Mouse (Mus musculus): ENCODE data around the gene Nr2f1. TPM values are rescaled to one million over a fixed set of nuclear protein-coding genes. Genes with fewer than 3 reads are reported as not detected.

Gene Nr2f1
- polyA plus RNA-seq, 1 experiment from 2014 or later, result 61.2 TPM

DNA sequence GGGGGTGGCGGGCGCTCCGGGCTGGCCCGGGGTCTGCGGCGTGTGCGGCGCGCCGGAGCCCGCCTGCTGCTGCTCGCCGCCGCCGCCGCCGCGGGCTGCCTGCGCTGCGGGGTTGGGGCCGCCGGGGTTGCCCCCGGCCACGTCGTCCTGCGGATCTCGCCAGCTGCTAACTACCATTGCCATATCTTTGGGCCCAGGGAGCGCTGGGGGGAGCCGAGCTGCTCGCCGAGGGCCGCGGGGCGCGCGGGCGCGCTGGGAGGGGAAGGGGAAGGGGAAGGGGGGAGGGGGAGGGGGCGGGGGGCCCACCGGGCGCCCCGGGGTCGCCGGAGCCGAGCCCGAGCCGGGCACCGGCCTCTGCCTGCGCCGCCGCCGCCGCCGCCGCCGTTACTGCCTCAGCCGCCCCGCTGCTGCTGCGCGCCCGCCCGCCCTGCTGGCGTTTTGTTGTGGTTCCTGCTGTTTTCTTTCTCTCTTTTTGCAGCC, 1.1 kb downstream of the Nr2f1 start:
- Histone ChIP-seq H3K27ac (peak overlapping the region; percentile 99), H3K9ac (peak overlapping the region; percentile 98), H3K4me2 (peak overlapping the region; percentile 86), H3K4me3 (peak overlapping the region; percentile 94), H3K36me3 (replicated peaks) (no peaks in the 10 kb centered on the region), H3K27me3 (replicated peaks) (no peaks in the 10 kb centered on the region), H3K9me3 (no peaks in the 10 kb centered on the region), H3K4me1 (0 out of 2 replicates have a peak, but pooled peaks cover 9% of the 10 kb centered on the region)
- under 1% methylated on average over 37 of the region's 63 CpGs for WGBS
- ATAC-seq (replicated peaks), result no peak

DNA sequence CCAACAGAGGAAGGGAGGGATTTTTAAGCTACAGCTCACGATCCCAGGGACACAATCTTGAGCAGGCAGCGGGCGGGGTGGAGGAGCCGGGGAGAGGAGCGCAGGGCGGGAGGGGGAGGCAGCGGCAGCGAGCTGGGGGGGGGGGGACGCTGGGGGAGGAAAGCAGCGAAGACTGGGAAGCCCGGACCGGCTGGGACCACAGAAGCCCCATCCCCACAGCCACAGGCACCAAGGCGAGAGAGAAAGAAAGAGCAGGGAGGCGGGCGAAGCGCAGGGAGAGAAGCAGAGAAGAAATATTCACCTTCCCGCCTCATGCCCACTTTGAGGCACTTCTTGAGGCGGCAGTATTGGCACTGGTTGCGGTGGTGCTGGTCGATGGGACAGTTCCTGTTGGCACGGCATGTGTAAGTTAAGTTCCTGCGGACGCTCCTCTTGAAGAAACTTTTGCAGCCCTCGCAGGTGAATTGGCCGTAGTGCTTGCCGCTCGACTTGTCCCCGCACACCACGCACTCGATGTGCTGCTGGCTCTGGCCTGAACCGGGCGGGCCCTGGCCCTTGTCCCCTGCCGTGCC, 1.7 kb downstream of the Nr2f1 start:
- under 1% methylated on average over 31 of the region's 33 CpGs for WGBS
- no peaks in the 10 kb centered on the region for H3K9me3 ChIP-seq
- ATAC-seq (replicated peaks), result no peak

DNA sequence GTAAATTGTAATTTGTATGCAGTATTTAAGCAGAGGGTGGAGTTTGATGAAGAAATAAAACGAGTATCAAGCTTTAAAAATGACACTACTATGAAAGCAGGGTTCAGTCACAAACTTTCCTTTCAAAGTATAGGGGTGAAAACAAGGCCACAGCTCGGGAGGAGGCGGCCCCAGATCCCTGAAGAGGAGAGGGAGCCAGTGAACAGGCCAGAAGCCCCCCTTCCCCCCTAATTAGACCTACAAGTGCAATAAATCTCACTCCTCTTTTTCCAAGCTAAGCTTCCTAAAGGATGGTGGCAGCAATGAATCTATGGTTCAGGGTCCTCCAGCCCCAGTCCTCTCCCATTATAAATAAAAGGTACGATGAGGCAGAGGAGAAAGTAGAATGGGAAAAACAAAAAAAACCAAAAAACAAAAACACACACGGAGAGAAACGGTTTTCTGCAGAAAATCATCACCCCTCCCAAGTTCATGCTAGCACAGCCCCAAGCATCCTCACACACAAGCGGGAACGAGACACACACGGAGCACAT, 2.2 kb downstream of the Nr2f1 start:
- peaks cover 13% of the 10 kb centered on the region; the same call in 1 of the 2 replicates for H3K4me1 ChIP-seq
- no peak for ATAC-seq (replicated peaks)
- peak overlapping the region; percentile 98 for H3K9ac ChIP-seq
- no peaks in the 10 kb centered on the region for H3K36me3 ChIP-seq (replicated peaks)
- H3K27ac ChIP-seq, result peak overlapping the region; percentile 99
- no peaks in the 10 kb centered on the region for H3K9me3 ChIP-seq
- H3K4me3 ChIP-seq, result peak overlapping the region; percentile 94
- 2% methylated on average over 9 of the region's 9 CpGs for whole genome bisulfite sequencing
- peak overlapping the region; percentile 86 for H3K4me2 ChIP-seq
- no peaks in the 10 kb centered on the region for H3K27me3 ChIP-seq (replicated peaks)

More for the DNA sequence above, 1.7 kb downstream of the Nr2f1 start:
- H3K27ac ChIP-seq, result peak overlapping the region; percentile 99
- peaks cover 13% of the 10 kb centered on the region; the same call in 1 of the 2 replicates for H3K4me1 ChIP-seq
- no peaks in the 10 kb centered on the region for H3K27me3 ChIP-seq (replicated peaks)
- H3K9ac ChIP-seq, result peak overlapping the region; percentile 98
- peak overlapping the region; percentile 86 for H3K4me2 ChIP-seq
- H3K4me3 ChIP-seq, result peak overlapping the region; percentile 94
- no peaks in the 10 kb centered on the region for H3K36me3 ChIP-seq (replicated peaks)

DNA sequence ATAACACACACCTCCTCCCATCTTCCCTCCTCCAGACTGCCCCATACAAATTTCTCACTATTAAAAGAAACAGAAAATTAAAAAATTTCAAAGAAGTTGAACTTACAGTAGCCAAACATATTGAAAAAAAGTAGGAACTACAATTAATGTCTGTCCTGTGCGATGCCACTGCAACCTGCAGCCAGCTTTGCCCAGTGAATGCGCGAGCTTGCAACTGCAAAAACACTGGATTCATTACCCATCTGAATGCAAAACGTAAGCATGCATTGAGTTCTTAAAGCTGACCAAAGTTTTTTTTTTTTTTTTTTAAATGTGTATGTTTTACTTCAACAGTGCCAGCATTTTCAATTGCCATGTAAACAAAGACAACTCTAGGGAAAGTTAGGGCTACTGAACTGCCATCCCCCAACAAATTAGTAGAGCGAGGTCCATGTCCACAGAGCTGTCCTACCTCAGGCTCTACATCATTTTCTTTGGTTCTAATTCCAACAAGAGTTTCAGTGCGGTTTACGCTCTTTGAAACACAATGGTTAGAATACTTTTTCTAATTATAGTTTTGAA, 3.2 kb downstream of the Nr2f1 start:
- peak overlapping the region; percentile 94 for H3K4me3 ChIP-seq
- no peaks in the 10 kb centered on the region for H3K9me3 ChIP-seq
- 15% methylated on average over 7 of the region's 7 CpGs for WGBS
- H3K9ac ChIP-seq, result peak overlapping the region; percentile 76
- peak overlapping the region; percentile 83 for H3K27ac ChIP-seq
- no peak for ATAC-seq (replicated peaks)
- H3K36me3 ChIP-seq (replicated peaks), result no peaks in the 10 kb centered on the region
- no peaks in the 10 kb centered on the region for H3K27me3 ChIP-seq (replicated peaks)
- peak overlapping the region; percentile 60 for H3K4me2 ChIP-seq
- peaks cover 19% of the 10 kb centered on the region; the same call in 1 of the 2 replicates for H3K4me1 ChIP-seq

DNA sequence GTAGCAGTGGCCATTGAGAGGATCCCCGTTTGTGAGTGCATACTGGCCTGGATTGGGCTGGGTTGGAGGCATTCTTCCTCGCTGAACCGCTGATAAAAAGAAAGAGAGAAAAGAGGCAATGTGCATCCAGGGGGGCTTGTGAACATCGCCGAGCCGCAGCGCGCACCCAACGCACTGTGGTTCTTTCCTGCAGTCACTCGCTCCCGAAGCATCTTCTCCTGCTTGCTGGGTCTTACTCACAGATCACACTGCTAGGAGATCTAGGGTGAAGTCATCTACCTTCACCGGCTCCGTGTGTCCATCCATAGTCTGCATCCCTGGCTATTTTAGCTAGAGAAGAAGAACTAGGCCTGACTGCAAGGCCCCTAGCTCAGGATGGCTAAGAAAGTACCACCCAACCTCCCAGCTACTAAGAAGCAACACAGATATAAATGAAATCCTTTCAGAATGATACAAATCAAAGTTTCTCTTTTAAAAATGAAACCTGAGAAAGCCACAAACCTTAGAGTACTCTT, 3.9 kb downstream of the Nr2f1 start:
- Histone ChIP-seq H3K9me3 (no peaks in the 10 kb centered on the region), H3K36me3 (replicated peaks) (no peaks in the 10 kb centered on the region), H3K4me2 (peak overlapping the region; percentile 60), H3K4me1 (peaks cover 24% of the 10 kb centered on the region), H3K4me3 (peak overlapping the region; percentile 94), H3K27ac (peak overlapping the region; percentile 83), H3K27me3 (replicated peaks) (no peaks in the 10 kb centered on the region), H3K9ac (peak overlapping the region; percentile 76)
- 5% methylated on average over 13 of the region's 13 CpGs for WGBS
- ATAC-seq (replicated peaks), result no peak

DNA sequence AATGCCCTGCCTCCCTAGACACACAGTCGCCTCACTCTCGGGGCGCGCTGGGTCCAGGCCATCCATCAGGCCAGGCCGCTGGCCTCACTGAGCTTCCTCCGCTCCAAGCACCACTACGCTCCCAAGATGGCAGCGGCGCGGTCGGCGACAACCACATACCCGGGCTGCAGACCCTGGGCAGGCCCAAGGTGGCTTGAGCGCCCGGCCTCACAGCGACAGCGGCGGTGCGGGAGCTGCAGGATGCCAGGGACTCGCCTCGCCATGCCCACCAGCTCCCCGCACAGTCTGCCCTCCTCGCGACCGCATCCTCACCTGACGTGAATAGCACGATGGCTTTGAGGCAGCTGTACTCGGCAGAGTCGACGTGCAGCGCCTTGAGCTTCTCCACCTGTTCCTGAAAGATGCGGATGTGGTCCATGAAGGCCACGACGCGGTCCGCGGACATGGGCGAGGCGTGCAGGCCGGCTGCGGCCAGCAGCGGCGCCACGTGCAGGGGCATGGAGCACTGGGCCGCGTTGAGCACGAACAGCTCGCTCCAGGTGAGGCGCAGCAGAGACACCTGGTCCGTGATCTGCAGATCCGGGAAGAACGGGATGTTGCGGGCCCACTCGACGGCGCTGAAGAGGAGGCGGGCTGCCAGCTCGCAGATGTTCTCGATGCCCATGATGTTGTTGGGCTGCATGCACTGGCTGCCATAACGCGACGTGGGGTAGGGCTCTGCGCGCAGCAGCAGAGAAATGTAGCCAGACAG, 4.5 kb downstream of the Nr2f1 start:
- 2% methylated on average over 63 of the region's 64 CpGs for WGBS
- peak; percentile 12 for ATAC-seq (replicated peaks)
- Histone ChIP-seq H3K4me2 (peak overlapping the region; percentile 60), H3K36me3 (replicated peaks) (no peaks in the 10 kb centered on the region), H3K9me3 (no peaks in the 10 kb centered on the region), H3K4me3 (peak overlapping the region; percentile 94), H3K9ac (peak overlapping the region; percentile 76), H3K4me1 (peaks cover 30% of the 10 kb centered on the region), H3K27ac (peak overlapping the region; percentile 83), H3K27me3 (replicated peaks) (no peaks in the 10 kb centered on the region)

DNA sequence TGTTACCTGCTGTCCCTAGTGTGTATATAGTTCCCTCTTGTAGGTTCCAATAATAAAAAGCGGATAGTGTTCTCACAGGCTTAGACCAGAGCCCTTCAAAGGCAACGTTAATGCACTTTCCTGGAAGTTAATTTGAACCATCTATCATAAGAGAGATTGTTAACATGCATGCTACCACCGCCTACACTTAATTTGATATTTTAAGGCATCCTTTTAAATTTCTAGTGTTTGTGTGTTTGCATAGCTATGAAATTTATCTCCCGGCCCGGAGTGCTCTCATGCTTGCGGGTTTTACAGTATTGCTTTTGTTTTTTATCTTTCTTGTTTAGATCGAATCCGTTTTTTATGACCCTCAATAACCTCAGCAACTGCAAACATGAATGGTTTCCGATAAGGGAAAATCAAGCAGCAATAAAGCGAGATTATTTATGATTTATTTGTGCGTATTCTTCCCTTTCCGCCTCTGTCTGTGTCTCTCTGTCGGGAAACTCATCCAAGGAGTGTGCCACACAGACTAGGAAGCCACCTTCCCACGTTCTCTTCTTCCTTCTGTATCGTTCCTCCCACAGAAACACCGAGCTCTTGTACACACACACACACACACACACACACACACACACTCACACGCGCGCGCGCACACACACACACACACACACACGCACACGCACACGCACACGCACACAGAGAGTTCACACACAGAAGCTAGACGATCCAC, 5.3 kb downstream of the Nr2f1 start:
- no peak for ATAC-seq (replicated peaks)
- Histone ChIP-seq H3K9me3 (no peaks in the 10 kb centered on the region), H3K4me1 (peaks cover 33% of the 10 kb centered on the region), H3K27me3 (replicated peaks) (no peaks in the 10 kb centered on the region), H3K4me2 (peak overlapping the region; percentile 60), H3K9ac (peak overlapping the region; percentile 76), H3K27ac (peak overlapping the region; percentile 83), H3K36me3 (replicated peaks) (no peaks in the 10 kb centered on the region), H3K4me3 (peak overlapping the region; percentile 94)
- 13% methylated on average over 22 of the region's 26 CpGs for WGBS

DNA sequence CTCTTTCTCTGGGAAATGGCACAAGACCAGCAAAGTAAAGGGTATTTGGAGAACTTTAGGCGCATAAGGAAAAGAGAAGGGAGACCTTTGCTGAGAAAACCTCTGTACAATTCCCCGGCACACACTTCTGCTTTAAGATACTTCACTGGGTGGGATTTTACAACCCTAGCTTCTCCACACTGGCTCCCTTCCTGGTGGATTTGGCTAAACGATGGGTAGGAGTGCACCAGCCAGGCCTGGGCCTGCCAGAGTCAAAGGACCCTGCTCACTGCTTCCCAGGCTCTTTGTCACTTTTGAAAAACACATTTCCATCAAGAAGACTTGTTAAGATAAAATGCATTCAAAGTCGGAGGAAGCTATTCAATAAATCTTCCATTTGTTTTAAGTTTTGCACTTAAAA, 6.3 kb downstream of the Nr2f1 start:
- Histone ChIP-seq H3K27me3 (replicated peaks) (peaks cover 3% of the 10 kb centered on the region; the same call in 1 of the 2 replicates), H3K36me3 (replicated peaks) (no peaks in the 10 kb centered on the region), H3K9me3 (no peaks in the 10 kb centered on the region), H3K9ac (peak overlapping the region; percentile 76), H3K4me2 (peak overlapping the region; percentile 60), H3K4me1 (peaks cover 36% of the 10 kb centered on the region), H3K27ac (peak overlapping the region; percentile 83), H3K4me3 (peak overlapping the region; percentile 94)
- ATAC-seq (replicated peaks), result no peak
- 32% methylated on average over 4 of the region's 4 CpGs for WGBS

DNA sequence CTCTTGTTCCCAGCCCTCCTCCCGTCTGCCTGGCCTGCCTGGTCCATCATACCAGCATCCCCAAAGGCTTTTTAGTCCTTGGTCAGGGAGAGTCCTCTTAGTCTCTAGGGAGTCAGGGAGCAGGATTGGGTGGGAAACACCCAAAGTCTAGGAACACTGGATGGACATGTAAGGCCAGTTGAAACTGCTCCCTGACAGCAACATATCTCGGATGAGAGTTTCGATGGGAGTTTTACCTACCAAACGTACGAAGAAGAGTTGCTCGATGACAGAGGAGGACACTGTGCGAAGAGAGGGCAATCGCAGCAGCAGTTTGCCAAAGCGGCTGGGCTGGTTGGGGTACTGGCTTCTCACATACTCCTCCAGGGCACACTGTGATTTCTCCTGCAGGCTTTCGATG, 10.0 kb downstream of the Nr2f1 start:
- peak overlapping the region; percentile 41 for H3K9ac ChIP-seq
- H3K4me3 ChIP-seq, result peak overlapping the region; percentile 94
- H3K36me3 ChIP-seq (replicated peaks), result no peaks in the 10 kb centered on the region
- peak overlapping the region; percentile 60 for H3K4me2 ChIP-seq
- H3K27ac ChIP-seq, result peak overlapping the region; percentile 66
- peaks cover 25% of the 10 kb centered on the region for H3K27me3 ChIP-seq (replicated peaks)
- ATAC-seq (replicated peaks), result no peak
- H3K4me1 ChIP-seq, result peaks cover 51% of the 10 kb centered on the region
- H3K9me3 ChIP-seq, result no peaks in the 10 kb centered on the region
- WGBS, result 43% methylated on average over 10 of the region's 10 CpGs

DNA sequence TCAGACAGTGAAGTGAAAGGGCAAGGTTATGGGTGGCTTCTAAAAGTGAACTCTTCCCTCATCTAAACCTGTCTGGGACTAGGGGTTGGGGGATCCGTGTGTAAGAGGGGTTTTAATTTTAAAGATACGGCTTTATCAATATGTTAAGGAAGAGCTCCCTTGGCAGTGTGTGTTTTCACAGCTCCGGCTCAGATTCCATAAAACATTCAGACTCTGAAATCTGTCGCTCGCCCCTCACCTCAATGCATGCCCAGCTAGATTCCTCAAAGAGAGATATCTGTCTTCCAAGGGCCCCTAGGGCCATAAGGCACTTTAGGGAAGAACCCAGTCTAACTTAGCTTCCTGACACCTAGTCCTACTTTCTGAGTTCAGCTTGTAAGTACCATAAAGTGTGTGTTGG, 11.7 kb downstream of the Nr2f1 start:
- no peaks in the 10 kb centered on the region for H3K36me3 ChIP-seq (replicated peaks)
- no peak for ATAC-seq (replicated peaks)
- H3K9ac ChIP-seq, result no peak overlapping the region
- WGBS, result 50% methylated on average over 5 of the region's 5 CpGs
- peak overlapping the region; percentile 62; the same call in 1 of the 2 replicates for H3K27ac ChIP-seq
- no peak overlapping the region for H3K4me3 ChIP-seq
- peak overlapping the region; percentile 22 for H3K4me2 ChIP-seq
- no peaks in the 10 kb centered on the region for H3K9me3 ChIP-seq
- H3K27me3 ChIP-seq (replicated peaks), result peaks cover 30% of the 10 kb centered on the region
- H3K4me1 ChIP-seq, result peaks cover 50% of the 10 kb centered on the region

DNA sequence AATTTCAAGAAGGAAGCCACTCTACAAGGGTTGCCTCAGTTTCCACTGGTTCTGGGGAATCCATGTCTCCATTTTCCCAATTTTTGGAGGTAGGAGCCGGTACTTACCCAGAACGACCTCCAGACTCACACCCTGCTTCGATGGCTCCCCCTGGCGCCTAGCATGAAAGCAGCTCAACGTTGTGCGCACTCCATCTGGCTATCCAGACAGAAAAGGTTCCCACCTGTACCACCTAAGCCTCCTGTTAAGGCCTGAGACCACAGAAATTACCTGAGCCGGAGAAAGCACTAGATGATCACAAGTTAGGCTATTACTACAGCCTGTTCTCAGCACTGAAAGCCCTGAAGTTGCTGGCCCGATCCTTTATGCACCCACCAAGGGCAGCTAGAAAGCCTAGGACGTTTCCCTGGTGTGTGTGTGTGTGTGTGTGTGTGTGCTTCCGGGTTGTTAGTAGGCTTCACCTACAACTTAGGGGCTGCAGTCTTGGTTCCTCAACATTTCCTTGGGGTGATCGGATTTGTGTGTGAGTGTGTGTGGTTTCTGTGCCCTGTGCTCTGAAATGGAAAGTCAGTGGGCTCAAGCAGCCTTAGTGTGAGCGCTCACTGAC, 13.1 kb downstream of the Nr2f1 start:
- no peak overlapping the region for H3K9ac ChIP-seq

More for the DNA sequence above, 13.1 kb downstream of the Nr2f1 start:
- Histone ChIP-seq H3K4me3 (no peak overlapping the region), H3K9me3 (no peaks in the 10 kb centered on the region), H3K4me2 (no peak overlapping the region), H3K4me1 (peaks cover 53% of the 10 kb centered on the region), H3K36me3 (replicated peaks) (no peaks in the 10 kb centered on the region), H3K27me3 (replicated peaks) (peaks cover 35% of the 10 kb centered on the region), H3K27ac (peak overlapping the region; percentile 62)
- WGBS, result 24% methylated on average over 12 of the region's 12 CpGs
- ATAC-seq (replicated peaks), result no peak
